Mouse (Mus musculus) liver, postnatal 0 days (tissue): ENCODE measurements around the gene Dusp7.

Experiments
- CTCF ChIP-seq: sonication (generic); IDR thresholded peaks from 2 replicates; pipeline ENCODE4 v1.5.1; 2016; ENCODE audit warnings: antibody characterized with exemption, low read depth
- EP300 ChIP-seq: IDR thresholded peaks from 2 replicates; pipeline ENCODE4 v1.6.1; 2016; ENCODE audit warnings: antibody characterized with exemption, low read depth, mild to moderate bottlenecking

DNA sequence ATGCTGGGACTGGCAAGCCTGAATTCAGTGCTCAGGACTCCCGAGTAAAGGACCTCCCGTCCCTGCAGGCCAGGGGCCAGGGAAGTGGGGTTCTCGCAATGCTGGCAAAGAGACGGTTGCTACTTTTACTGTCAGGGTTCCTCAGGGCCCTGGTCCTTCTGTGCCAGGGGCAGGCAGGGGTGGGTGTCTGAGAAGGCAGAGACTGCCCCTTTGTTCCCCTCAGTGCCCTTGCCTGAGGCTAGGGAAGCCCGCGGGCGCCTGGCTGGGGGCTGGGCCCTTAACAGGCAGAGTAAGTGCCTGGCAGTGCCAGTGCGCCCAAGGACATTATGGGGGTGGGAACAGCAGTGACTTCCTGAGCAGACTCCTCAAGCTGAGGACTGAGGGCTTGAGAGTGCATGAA is 8.8 kb downstream of the Dusp7 start:
- TF ChIP-seq CTCF, result no peak
- no peak for TF ChIP-seq EP300
